Mouse (Mus musculus): ENCODE results near the gene Nat10. TPM values are rescaled to one million over a fixed set of nuclear protein-coding genes. Genes with fewer than 3 reads are reported as not detected.
A peak's percentile ranks its signal among the peaks of the same experiment; 100 is the strongest.

The Nat10 gene
- total RNA-seq, 2 experiments from 2014 or later = 38.5 to 43.1 TPM

- no peak for DNase-seq
- intact Hi-C loops (cut with DNase I) = loop anchor here (10.0 kb wide), 1 partner anchor 282 kb away; no protein-coding TSS in a partner anchor
These were observed 14.3 kb downstream of the Nat10 start for GRCm38 (mm10) chr2:103746761-103747160.

DNA sequence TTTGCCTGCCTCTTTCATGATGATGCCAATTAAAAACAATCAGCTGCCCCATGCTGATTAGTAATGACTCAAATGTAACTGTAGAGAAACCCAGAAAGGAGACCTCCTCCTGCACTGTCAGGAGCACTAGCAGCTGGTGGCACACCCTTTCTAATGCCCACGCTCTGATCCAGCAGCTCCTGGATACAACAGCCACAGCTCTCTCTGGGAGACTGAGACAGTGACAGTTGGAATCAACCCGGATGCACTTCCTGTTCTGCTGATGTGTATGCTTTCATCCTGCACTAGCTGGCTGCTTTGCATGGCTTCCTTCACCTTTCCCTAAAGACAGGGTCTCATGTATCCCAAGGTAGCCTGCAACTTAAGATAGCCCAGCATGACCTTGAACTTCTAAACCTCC is 15.0 kb downstream of the Nat10 start:
- no peak for DNase-seq
- intact Hi-C loops (cut with DNase I) = loop anchor here (10.0 kb wide), 1 partner anchor 281 kb away; no protein-coding TSS in a partner anchor

GRCm38 (mm10) chr2:103745481-103745880 is 15.6 kb downstream of the Nat10 start:
- intact Hi-C loops (cut with DNase I) = loop anchor here (10.0 kb wide), 1 partner anchor 281 kb away; no protein-coding TSS in a partner anchor
- peak; percentile 52 for DNase-seq

DNA sequence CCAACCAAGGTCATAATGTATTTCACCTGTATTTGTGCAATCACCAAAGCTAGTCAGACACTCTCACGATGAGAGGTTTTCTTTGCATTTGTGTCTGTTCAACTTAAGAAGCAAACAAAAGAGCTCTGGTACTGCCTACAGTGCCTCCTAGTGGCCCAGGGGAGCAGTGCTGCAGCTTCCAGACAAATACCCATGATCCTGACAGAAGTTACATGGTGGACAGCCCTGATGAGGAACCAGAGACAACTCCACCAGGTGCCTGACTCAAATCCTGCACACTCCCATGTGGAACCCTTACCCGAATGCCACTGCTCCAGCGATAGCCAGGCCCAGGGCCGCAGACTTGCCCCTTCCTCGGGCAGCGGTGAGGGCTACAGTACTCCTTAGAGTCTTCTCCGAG is 17.1 kb downstream of the Nat10 start:
- peak; percentile 72 for DNase-seq
- intact Hi-C loops (cut with DNase I) = loop anchor here (10.0 kb wide), 1 partner anchor 279 kb away; no protein-coding TSS in a partner anchor

DNA sequence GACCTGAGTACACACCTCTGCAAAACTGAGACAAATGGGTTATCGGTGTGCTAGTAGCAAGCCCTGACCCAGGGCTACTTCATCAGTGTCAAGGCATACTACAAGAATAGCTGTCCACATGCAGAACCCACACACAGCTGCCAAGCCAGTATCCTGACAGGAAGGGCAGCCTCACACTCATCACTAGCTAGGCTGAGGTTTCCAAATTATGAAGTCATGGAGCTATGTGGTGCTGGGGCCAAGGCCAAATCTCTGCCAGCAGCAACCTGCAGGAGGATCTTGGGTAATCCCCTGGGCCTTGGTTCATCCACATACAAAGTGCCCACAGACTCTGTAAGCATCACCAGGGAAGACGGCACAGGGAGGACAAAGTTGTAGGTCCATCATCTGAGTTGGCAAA is 17.5 kb downstream of the Nat10 start:
- intact Hi-C loops (cut with DNase I) = loop anchor here (10.0 kb wide), 1 partner anchor 279 kb away; no protein-coding TSS in a partner anchor
- DNase-seq = no peak

DNA sequence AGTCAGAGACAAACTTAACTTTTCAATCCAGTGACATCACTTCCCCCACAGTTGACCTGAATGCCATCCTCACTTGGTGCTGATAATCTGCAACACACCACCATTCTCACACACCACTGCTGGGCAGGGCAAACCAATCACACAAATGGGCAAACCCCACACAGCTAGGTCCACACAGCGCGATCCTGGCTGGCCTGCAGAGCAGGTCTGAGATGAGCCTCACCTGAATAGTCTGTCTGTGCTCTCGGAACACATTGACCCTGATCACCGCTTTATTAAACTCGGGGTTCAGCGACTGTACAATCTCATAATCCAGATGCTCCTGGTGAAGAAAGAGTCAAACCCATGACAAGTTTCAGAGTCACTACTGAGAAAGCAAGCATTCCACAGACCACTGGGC is 18.2 kb downstream of the Nat10 start:
- intact Hi-C loops (cut with DNase I) = loop anchor here (10.0 kb wide), 1 partner anchor 278 kb away; no protein-coding TSS in a partner anchor
- DNase-seq = no peak

- intact Hi-C loops (cut with DNase I) = no loop called here
- DNase-seq = no peak
These were observed 29.6 kb downstream of the Nat10 start for GRCm38 (mm10) chr2:103731423-103731822.

- DNase-seq = peak; percentile 52
- intact Hi-C loops (cut with DNase I) = no loop called here
These were observed 30.1 kb downstream of the Nat10 start for GRCm38 (mm10) chr2:103730999-103731398.

- no peak for DNase-seq
- intact Hi-C loops (cut with DNase I) = loop anchor here (10.0 kb wide), 1 partner anchor 273 kb away; no protein-coding TSS in a partner anchor
These were observed 33.0 kb downstream of the Nat10 start for GRCm38 (mm10) chr2:103728027-103728540.

DNA sequence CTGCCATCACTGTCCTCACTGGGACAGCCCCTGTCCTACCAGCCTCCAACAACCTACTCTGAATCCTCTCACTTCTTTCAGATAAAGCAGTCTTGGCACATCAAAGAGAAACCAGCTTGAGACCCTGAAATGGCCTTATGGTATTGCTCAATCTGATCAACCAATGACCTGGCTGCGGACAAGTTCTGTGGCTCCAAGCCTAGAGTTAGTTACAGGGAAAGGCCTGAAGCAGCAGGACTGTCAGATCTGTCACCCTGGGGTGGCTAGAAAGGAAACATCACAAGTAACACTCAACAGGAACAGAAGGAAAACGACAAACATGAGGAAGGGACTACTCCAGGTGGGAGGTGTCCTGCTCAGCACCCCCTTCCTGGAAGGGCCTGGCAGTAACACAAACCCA is 36.5 kb downstream of the Nat10 start:
- intact Hi-C loops (cut with DNase I) = loop anchor here (10.0 kb wide), 1 partner anchor 270 kb away; no protein-coding TSS in a partner anchor

DNA sequence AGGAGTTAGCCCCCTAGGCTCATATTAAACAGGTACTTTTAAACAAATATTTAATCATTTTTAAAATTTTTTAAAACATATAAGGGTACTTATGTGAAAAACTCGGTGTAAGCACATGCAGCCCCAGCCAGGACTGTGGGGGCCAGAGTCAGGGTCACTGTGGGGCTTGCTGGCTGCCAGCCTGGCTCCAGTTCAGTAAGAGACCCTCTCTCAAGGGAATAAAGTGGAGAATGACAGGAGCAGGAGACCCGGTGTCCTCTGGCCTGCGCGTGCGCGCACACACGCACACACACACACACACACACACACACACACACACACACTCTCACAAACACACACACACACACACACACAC is 41.8 kb downstream of the Nat10 start:
- intact Hi-C loops (cut with DNase I) = loop anchor here (2.0 kb wide), 1 partner anchor 156 kb away; no protein-coding TSS in a partner anchor
- DNase-seq = no peak

More for the DNA sequence above, 36.5 kb downstream of the Nat10 start:
- DNase-seq = no peak

DNA sequence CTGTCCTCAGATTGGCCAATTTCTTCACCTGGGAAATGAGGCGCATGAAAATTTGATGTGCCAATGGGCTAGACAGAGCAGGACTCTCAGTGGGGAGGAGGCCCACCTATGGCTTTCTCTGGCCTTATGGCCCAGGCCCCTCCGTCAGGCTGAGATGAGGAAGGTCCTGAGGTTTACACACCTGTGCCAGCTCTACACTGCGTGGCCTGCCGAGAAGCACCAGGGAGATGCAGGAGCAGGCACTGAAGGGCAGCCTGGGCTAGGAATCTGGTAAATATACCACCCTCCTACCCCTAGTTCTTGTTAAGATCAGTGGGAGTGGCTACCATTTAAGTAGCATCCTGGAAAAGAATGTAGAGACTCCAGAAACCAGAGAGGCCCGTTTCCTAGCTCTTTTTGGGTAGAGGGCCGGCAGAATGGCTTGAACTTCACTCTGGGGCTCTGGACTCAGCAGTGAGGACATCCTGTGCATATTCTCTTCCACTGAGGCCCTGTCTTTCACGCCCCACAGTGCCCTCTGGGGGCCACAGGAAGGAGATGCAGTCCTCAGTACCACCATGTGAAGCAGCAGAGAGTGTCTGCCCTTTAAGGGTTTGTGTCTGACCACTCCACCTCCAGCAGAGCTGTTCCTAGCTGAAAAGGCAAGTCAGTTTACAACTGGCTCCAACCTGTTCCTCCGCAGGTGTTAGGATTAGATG is 42.3 kb downstream of the Nat10 start:
- DNase-seq = peak; percentile 80
- intact Hi-C loops (cut with DNase I) = loop anchor here (2.0 kb wide), 1 partner anchor 156 kb away; no protein-coding TSS in a partner anchor

- peak; percentile 53 for DNase-seq
- intact Hi-C loops (cut with DNase I) = no loop called here
These were observed 46.7 kb downstream of the Nat10 start for GRCm38 (mm10) chr2:103714412-103714811.

- no peak for DNase-seq
- intact Hi-C loops (cut with DNase I) = no loop called here
These were observed 47.2 kb downstream of the Nat10 start for GRCm38 (mm10) chr2:103713831-103714230.

GRCm38 (mm10) chr2:103710849-103711248 is 50.2 kb downstream of the Nat10 start:
- intact Hi-C loops (cut with DNase I) = no loop called here
- no peak for DNase-seq

- intact Hi-C loops (cut with DNase I) = no loop called here
- DNase-seq = no peak
These were observed 53.9 kb downstream of the Nat10 start for GRCm38 (mm10) chr2:103707056-103707776.

- intact Hi-C loops (cut with DNase I) = no loop called here
- peak; percentile 87 for DNase-seq
These were observed 54.8 kb downstream of the Nat10 start for GRCm38 (mm10) chr2:103706226-103706625.

DNA sequence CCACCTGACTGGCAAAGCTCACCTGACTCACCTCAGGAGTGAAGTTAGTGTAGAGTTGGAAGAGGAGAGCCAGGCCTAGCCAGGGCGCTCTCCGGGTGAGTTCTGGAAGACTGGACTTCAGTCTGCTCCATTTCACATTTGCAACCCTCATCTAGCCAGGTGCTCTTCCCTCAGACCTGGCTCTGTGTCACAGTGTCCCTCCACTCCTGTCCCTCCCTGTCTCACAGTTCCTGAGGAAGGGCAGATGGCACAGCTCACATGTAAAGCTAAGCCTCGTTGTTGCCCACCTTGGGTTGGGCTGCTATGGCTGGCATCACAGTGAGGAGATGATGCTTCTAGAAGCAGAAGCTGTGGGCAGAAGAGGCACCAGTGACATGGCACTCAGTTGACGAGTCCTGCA is 55.2 kb downstream of the Nat10 start:
- no peak for DNase-seq
- intact Hi-C loops (cut with DNase I) = no loop called here

DNA sequence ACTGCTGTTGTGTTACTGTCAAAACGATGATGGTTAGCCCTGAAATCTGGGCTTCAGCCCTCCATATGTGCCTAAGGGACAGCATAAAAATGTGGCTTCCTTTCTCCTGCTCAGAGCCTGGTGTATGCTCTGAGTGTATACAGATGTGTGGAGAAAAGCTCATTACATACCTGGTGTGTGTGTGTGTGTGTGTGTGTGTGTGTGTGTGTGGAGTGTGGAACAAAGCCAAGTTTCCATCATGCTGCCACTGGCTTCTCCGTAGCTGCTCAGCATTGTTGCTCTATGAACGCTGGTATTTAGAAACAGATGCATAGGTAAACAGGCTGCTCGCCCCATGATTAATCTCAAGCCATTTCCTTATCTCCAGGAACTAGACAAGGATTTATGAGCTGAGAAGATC is 57.2 kb downstream of the Nat10 start:
- no peak for DNase-seq
- intact Hi-C loops (cut with DNase I) = no loop called here

GRCm38 (mm10) chr2:103703336-103703735 is 57.7 kb downstream of the Nat10 start:
- DNase-seq = no peak
- intact Hi-C loops (cut with DNase I) = no loop called here

DNA sequence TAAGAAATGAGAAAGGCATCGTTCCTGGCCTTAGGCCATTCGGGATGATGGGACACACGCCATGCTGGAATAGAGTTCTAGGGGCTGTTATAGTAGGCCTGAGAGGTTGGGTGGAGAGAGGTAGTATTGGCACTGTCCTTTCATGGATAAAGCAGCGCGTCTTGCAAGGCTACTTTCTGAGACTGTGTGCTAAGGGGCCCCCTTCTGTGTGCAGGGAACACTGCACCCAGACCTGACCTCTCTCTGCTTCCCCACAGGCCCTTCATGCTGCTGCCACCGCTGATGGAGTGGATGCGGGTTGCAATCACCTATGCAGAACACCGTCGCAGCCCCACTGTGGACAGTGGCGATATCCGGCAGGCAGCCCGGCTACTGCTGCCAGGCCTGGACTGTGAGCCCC is 60.6 kb downstream of the Nat10 start:
- intact Hi-C loops (cut with DNase I) = no loop called here
- DNase-seq = no peak
